Mouse (Mus musculus) cerebral cortex, adult 2 months (tissue): ENCODE data around the gene Arg1.

Experiments used
- WGBS: fragments of 180-500 bp; shearing (Covaris S2); methylation state at CpG from one replicate; pipeline ENCODE4 v1.1.7; 2018; 5-methylcytosine and 5-hydroxymethylcytosine counted together

Arg1 gene

GRCm38 (mm10) chr10:24912576-24912975, 14.7 kb downstream of the Arg1 start:
- 83% methylated on average over 14 of the region's 14 CpGs for WGBS

- 72% methylated on average over 8 of the region's 8 CpGs for WGBS
Observed at GRCm38 (mm10) chr10:24911199-24911598, 16.1 kb downstream of the Arg1 start.

GRCm38 (mm10) chr10:24905627-24906026, 21.7 kb downstream of the Arg1 start:
- 97% methylated on average over 10 of the region's 10 CpGs for WGBS

GRCm38 (mm10) chr10:24895927-24896326, 31.4 kb downstream of the Arg1 start:
- WGBS = 86% methylated on average over 8 of the region's 8 CpGs

GRCm38 (mm10) chr10:24888343-24888742, 38.9 kb downstream of the Arg1 start:
- 92% methylated on average over 7 of the region's 7 CpGs for WGBS

GRCm38 (mm10) chr10:24886008-24886407, 41.3 kb downstream of the Arg1 start:
- 86% methylated on average over 9 of the region's 9 CpGs for WGBS

- 69% methylated on average over 4 of the region's 4 CpGs for WGBS
Observed at GRCm38 (mm10) chr10:24873624-24874023, 53.7 kb downstream of the Arg1 start.

- WGBS = under 1% methylated on average over 36 of the region's 36 CpGs
Observed at GRCm38 (mm10) chr10:24869760-24870290, 57.5 kb downstream of the Arg1 start, which contains the start of gene Med23. Med23 (plus strand) TSS chr10:24869986.
